Mouse (Mus musculus): ENCODE measurements around the gene Rabgap1.
A peak's percentile ranks its signal among the peaks of the same experiment; 100 is the strongest.

- TF ChIP-seq CTCF (IDR thresholded peaks at IDR 0.05; ENCODE audit: control insufficient read depth, insufficient read depth, insufficient replicate concordance, low read depth, low read length) (no peak), POLR2A (IDR thresholded peaks at IDR 0.05; ENCODE audit: control insufficient read depth, low read depth, low read length) (peak; percentile 73)
Observed at GRCm38 (mm10) chr2:37430593-37431464, 12.2 kb upstream of the Rabgap1 start.

Measured in testis, adult 2 months (tissue).